Mouse (Mus musculus) cerebellum, adult 2 months (tissue): Measurements from ENCODE around the gene Ephb2. TPM values are rescaled to one million over a fixed set of nuclear protein-coding genes. Genes with fewer than 3 reads are reported as not detected.

Experiments used
- DNase-seq, 2 experiments: peaks; one replicate each; pipeline ENCODE4 v3.0.0; 2021
- H3K27ac ChIP-seq: fragments of 200-500 bp; 2 replicates; pipeline ENCODE4 v1.5.1; 2012; ENCODE audit warnings: low read length, control low read depth, inconsistent platforms; ENCODE audit not compliant: insufficient read depth
- H3K27me3 ChIP-seq: fragments of 200-500 bp; 2 replicates; pipeline ENCODE4 v1.6.1; 2012; ENCODE audit warnings: inconsistent platforms, mild to moderate bottlenecking, low read length, moderate library complexity; ENCODE audit not compliant: control insufficient read depth, insufficient read depth
- H3K4me1 ChIP-seq: fragments of 200-500 bp; 2 replicates; pipeline ENCODE4 v1.6.1; 2011; ENCODE audit warnings: low read length; ENCODE audit not compliant: control insufficient read depth, insufficient read depth
- H3K4me3 ChIP-seq: fragments of 200-500 bp; replicated peaks from 2 replicates; pipeline ENCODE3; 2011; ENCODE audit warnings: mild to moderate bottlenecking, low read depth, low read length, control low read depth; ENCODE audit not compliant: insufficient read depth
- CTCF ChIP-seq: fragments of 200-500 bp; IDR thresholded peaks from 2 replicates; pipeline ENCODE4 v1.5.1; 2011; ENCODE audit warnings: low read depth, mild to moderate bottlenecking, control low read depth, low read length, moderate library complexity, borderline replicate concordance; ENCODE audit not compliant: insufficient read depth
- POLR2A ChIP-seq: fragments of 200-500 bp; IDR thresholded peaks from 2 replicates; pipeline ENCODE4 v1.6.1; 2011; ENCODE audit warnings: low read length, control low read depth, borderline replicate concordance; ENCODE audit not compliant: insufficient read depth
- WGBS: fragments of 180-500 bp; shearing (Covaris S2); methylation state at CpG from one replicate; pipeline ENCODE4 v1.1.7; 2018; 5-methylcytosine and 5-hydroxymethylcytosine counted together
- polyA plus RNA-seq: library from polyadenylated mRNA; depleted of rRNA; stranded (reverse); fragments of >200 nt; gene quantifications from 2 replicates; pipeline ENCODE4 v1.2.3, GENCODE M21; 2012

Gene Ephb2
- polyA plus RNA-seq, 1 experiment: 29.1 TPM

DNA sequence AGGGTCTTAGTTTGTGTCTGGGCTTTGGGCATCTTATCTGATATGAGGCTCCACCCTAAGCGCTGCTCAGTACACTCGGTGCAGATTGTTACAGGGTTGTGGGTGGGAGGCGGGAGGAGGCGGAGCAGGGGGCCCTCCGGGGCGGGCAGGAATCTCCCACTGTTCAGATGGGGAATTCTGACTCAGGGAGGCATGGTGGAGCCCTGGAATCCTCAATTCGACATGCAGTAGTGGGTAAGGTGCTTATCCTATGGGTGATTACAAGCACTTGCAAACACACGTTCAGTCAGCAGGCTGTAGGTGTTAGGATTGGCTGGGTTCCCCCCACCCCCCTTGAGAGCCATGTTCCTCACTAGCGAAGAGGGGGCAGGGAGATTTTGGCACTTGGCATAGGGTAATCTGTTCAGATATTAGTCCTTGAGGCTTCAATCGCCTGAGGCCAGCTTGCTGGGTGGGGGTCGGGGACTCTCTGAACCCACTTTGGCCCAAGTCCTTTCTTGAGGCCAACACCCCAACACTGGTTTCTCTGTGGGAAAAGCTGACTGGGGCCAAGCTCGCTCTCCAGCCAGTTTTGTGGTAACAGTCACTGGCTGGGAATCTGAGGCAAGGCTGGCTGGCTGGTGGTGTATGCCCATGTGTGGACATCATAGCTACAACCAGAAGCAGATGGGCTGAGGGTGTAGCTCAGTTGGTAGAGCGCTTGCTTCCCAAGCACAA lies 186.2 kb downstream of the Ephb2 start:
- no peak for TF ChIP-seq POLR2A
- TF ChIP-seq CTCF: no peak
- H3K27me3 ChIP-seq: no peaks in the 10 kb centered on the region
- no peak overlapping the region for H3K4me3 ChIP-seq
- 18% methylated on average over 13 of the region's 13 CpGs for WGBS
- DNase-seq: no peak
- peaks cover 15% of the 10 kb centered on the region for H3K4me1 ChIP-seq
- H3K27ac ChIP-seq: no peak overlapping the region

DNA sequence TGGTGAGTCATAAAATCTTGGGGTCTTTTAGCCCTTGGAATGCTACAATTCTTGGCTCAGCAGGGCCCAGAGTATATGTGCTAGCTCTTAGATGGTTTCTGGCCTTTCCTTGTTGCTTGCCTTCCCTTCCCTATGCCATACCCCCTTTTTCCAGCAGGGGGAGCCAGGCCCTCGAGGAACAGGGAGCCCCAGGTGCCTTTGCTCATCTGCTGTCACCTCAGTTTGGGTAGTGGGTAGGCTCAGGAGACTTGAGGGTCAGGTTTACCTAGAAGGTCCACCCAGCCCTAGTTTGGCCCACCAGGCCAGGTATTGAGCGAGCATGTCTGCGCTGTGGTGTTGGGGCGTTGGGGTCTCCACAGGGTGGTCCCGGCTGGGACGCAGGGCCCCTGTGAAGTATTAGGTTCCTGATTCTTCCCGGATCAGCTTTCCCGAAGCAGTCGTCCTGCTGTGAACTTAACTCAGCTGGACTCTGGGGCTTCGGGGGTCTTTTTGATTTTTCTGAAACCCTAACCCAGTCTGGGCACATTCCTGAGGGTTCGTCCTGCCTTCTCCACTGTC lies 186.8 kb downstream of the Ephb2 start:
- peak; percentile 76 to 88 for DNase-seq
- peaks cover 15% of the 10 kb centered on the region for H3K4me1 ChIP-seq
- H3K4me3 ChIP-seq: no peak overlapping the region
- no peaks in the 10 kb centered on the region for H3K27me3 ChIP-seq
- H3K27ac ChIP-seq: no peak overlapping the region
- TF ChIP-seq POLR2A (no peak), CTCF (peak; percentile 95)
- WGBS: 19% methylated on average over 11 of the region's 11 CpGs

DNA sequence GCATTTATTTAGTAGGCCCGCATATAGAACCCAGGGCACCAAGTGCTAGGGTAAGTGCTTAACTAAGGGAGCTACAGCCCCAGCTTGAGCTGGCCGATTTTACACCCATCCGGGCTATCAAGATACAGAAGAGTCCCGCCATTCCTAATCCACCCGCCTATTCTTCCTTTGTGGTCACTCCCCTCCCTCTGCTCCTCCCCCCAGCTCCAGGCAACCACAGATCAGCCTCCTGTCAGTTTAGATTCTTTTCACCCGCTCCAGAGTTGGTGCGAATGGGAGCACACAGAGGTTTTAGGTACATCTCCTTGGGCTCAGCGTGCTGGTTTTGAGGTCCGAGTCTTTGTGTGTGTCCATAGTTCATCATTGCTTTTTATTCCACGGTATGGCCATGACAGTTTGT lies 196.9 kb downstream of the Ephb2 start:
- Histone ChIP-seq H3K27ac (no peak overlapping the region), H3K4me3 (peak overlapping the region; percentile 23)

DNA sequence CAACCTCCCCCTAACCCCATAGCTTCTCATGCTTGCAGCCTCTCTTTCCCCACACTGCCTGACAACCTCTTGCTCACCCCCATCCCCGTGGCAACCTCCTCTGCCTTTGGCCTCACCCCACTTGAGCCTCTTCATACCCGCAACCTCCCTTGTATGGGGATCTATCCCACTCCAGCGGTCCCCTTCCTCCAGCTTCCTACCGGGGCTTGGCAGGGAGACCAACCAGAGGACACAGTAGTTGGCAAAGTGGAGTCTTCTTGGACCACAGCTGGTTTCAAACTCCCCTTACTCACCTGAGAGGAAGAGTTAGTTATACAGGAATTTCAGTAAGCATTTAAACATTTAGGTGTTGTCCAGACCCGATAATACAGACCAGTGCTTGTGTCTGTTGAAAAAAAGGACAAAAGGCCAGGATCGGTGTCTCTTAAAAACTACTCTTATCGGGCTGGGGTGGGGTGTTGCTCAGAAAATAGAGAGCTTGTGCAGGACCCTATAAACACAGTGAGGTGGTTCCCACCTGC lies 197.5 kb downstream of the Ephb2 start:
- H3K4me1 ChIP-seq: no peaks in the 10 kb centered on the region
- no peak for DNase-seq
- no peak overlapping the region for H3K27ac ChIP-seq
- no peaks in the 10 kb centered on the region for H3K27me3 ChIP-seq
- 54% methylated on average over 7 of the region's 7 CpGs for WGBS
- no peak overlapping the region for H3K4me3 ChIP-seq
- TF ChIP-seq CTCF: no peak
- TF ChIP-seq POLR2A: no peak

More for the DNA sequence above, 196.9 kb downstream of the Ephb2 start:
- no peaks in the 10 kb centered on the region for H3K4me1 ChIP-seq
- 18% methylated on average over 10 of the region's 10 CpGs for WGBS
- no peaks in the 10 kb centered on the region for H3K27me3 ChIP-seq
- TF ChIP-seq CTCF (no peak), POLR2A (no peak)
- no peak for DNase-seq

DNA sequence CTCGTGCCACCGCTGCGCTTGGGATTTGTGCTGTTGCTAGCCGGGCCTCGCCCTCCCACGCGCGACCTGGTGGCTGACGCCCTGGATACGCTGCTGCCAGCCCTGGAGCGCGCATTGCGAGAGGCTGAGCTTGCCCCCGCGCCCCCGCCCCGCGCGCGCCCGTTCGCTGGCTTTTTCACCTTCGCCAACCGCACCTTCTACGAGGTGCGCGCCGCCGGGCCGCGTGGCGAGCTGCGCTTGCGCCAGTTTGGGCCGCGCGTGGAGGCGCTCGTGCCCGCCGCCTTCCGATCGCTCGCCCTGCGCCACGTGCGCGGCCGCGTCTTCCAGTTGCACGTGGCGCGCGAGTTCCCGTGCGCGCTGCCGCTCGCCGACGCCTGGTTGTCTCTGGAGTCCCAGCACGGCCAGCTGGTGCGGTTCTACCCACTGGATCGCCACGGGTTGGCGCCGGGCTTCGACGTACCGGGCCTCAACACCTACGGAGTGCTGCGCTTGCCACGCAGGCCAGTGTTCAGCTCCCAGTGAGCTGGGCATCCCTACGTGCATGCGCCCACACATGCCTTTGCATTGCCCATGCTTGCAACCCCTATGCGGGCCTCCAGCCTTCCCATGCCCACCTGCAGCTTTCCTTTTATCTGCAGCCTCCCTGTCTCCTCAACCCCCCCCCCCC lies 198.1 kb downstream of the Ephb2 start:
- no peaks in the 10 kb centered on the region for H3K27me3 ChIP-seq
- peak overlapping the region; percentile 37 for H3K4me3 ChIP-seq
- DNase-seq: peak; percentile 40 to 54
- WGBS: 2% methylated on average over 76 of the region's 76 CpGs
- H3K4me1 ChIP-seq: no peaks in the 10 kb centered on the region
- H3K27ac ChIP-seq: no peak overlapping the region
- TF ChIP-seq POLR2A (no peak), CTCF (no peak)

DNA sequence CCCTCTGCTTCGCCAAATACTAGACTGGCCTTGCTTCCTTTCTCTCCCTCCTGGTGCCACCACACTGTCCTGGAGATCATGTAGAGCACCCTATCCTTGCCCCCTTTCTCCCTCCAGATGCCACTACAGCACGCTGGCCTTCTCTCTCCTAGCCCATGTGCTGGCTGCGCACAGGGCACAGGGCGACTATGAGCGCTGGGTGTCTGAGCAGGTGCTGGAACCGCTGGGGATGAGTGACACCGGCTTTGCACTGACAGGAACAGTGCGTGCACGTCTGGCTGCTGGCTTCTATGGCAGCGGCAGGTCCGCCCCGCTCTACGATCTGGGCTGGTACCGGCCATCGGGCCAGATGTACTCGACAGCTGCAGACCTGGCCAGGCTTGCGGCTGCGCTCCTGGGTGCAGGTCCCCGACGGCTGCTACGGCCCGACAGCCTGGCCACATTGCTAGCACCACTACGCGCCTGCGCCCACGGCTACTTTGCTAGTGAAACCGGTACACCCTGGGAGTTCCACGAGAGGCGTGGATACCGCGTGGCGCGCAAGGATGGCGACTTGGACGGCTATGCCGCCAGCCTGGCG lies 198.7 kb downstream of the Ephb2 start:
- TF ChIP-seq POLR2A (no peak), CTCF (no peak)

DNA sequence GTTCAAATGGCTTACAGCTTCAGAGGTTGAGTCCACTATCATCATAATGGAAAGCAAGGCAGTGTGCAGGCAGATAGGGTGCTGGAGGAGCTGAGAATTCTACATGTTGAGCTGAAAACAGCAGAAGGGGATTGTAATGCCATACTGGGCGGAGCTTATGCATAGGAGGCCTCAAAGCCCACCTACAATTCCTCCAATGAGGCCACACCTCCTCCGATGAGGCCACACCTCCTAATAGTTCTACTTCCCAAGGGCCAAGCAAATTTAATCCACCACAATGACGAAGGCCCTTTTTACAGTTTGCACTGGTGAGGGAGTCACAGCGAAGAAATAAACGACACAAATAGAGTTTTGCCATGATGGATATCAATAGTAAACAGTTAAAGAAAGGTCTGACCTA lies 199.3 kb downstream of the Ephb2 start:
- no peak overlapping the region for H3K4me3 ChIP-seq
- DNase-seq: no peak
- TF ChIP-seq POLR2A (no peak), CTCF (no peak)
- H3K4me1 ChIP-seq: no peaks in the 10 kb centered on the region
- 72% methylated on average over 5 of the region's 5 CpGs for WGBS
- no peaks in the 10 kb centered on the region for H3K27me3 ChIP-seq
- H3K27ac ChIP-seq: no peak overlapping the region

More for the DNA sequence above, 198.7 kb downstream of the Ephb2 start:
- Histone ChIP-seq H3K27ac (no peak overlapping the region), H3K4me3 (peak overlapping the region; percentile 37), H3K27me3 (no peaks in the 10 kb centered on the region), H3K4me1 (no peaks in the 10 kb centered on the region)
- WGBS: 12% methylated on average over 37 of the region's 37 CpGs
- DNase-seq: no peak

DNA sequence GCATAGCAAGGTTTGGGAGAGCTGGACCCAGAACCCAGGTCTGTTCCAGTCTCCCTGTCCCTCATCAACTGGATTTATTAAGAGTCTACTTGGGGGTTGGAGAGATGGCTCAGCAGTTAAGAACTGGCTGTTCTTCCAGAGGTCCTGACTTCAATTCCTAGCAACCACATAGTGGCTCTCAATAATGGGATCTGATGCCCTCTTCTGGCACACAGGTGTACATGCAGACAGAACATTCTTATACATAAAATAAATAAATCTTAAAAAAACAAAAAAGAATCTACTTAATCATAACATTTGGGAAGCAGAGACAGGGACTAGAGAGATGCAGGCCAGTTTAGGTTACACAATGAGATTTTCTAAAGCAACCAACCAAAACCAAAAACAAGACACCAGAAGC lies 199.8 kb downstream of the Ephb2 start:
- Histone ChIP-seq H3K27me3 (no peaks in the 10 kb centered on the region), H3K27ac (no peak overlapping the region), H3K4me3 (no peak overlapping the region), H3K4me1 (no peaks in the 10 kb centered on the region)
- TF ChIP-seq POLR2A (no peak), CTCF (no peak)
- no peak for DNase-seq
